Mouse (Mus musculus) T-cell, adult 66 days (primary cell): ENCODE results near the gene BC035947. TPM values are rescaled to one million over a fixed set of nuclear protein-coding genes. Genes with fewer than 3 reads are reported as not detected.

ENCODE experiments used
- total RNA-seq, 2 experiments: library from RNA; stranded (reverse); gene quantifications; 3 replicates in 1 of 2; 4 replicates in 1 of 2; pipeline ENCODE4 v1.2.4; 2023

BC035947 gene
- not detected for total RNA-seq

GRCm38 (mm10) chr1:78511621-78512160 lies at the start of gene BC035947:
BC035947 (minus strand) TSS chr1:78512158.

GRCm38 (mm10) chr1:78510862-78511261 lies 1.1 kb downstream of the BC035947 start, which contains the start of gene Mogat1:
Mogat1 (plus strand) TSS chr1:78510991.

DNA sequence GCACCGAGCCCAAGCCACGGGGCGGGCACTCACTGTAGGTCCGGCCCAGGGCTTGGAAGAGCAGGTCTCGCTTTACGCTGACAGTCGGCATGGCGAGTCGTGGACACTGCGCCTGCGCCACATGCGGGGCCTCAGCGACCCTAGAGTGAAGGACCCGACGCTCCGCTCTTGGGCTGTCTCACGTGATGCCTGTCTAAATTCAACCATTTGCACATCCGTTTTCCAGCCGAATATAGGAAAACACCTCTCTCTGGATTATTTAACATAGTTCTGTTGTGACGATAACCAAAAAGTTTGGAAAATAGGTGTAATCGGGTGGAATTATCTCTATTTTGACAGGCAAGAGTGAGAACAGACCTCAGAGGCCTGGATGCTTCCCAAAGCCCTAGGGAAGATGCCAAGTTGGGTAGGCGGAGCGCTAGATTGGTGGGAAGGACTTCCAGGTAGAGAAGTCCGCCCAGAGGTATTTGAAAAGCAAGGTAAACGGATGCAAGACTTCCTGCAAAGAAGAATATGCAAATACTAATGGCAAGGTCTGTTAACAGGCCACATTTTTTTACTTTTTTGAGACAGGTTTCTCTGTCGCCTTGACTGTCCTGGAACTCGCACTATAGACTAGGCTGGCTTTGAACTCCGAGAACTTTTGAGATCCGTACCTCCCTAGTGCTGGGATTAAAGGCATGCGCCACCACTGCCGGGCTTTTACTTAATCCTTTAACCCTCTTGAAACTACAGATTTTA lies 23.0 kb downstream of the BC035947 start, which contains the start of gene Farsb:
Gene Farsb (minus strand): TSS at position 146 of the 741 bp plus-strand sequence.

Other genes with a start within 250 kb of the BC035947 start
- gene Sgpp2, start 201.8 kb downstream of the BC035947 start, total RNA-seq = not detected
- gene Farsb, start 23.3 kb downstream of the BC035947 start, total RNA-seq = 10 to 100 TPM; 56.9 to 62.9 TPM
- gene Mogat1, start 1.2 kb downstream of the BC035947 start, total RNA-seq = 1 to 10 TPM; 1.8 to 2.3 TPM
- 10 to 100 TPM in 1 of 2 experiments, 1 to 10 TPM in 1; 8.2 to 10.5 TPM for gene Acsl3, start 145.7 kb upstream of the BC035947 start, total RNA-seq
- 10 to 100 TPM; 15.8 to 17.5 TPM for gene Utp14b, start 145.9 kb upstream of the BC035947 start, total RNA-seq